Mouse (Mus musculus) mouse embryonic stem cell (cell line): ENCODE measurements around the gene Methig1.

Experiments
- in situ Hi-C, 2 experiments: fragments of 300-500 bp; cut with MboI; formaldehyde crosslinking; loops; 1 replicate in 1 of 2; 3 replicates in 1 of 2; pipeline ENCODE4 v1.14.3; 2019 to 2020; ENCODE audit warnings: low sequenced_read_pairs in 2 of 2, low pct_unique_long_range_greater_than_20kb in 1 of 2, mixed read lengths in 1 of 2; ENCODE audit not compliant: unreplicated experiment in 1 of 2

Gene Methig1

GRCm38 (mm10) chr15:100385705-100386104 is 32.8 kb downstream of the Methig1 start:
- in situ Hi-C loops, result no loop called here

- in situ Hi-C loops, result no loop called here
Observed at GRCm38 (mm10) chr15:100387544-100388223, 34.7 kb downstream of the Methig1 start.

GRCm38 (mm10) chr15:100388224-100388835 is 35.4 kb downstream of the Methig1 start:
- in situ Hi-C loops, result no loop called here

- in situ Hi-C loops, result no loop called here
Observed at GRCm38 (mm10) chr15:100388886-100389285, 35.9 kb downstream of the Methig1 start.

GRCm38 (mm10) chr15:100391066-100391465 is 38.1 kb downstream of the Methig1 start:
- in situ Hi-C loops, result no loop called here

GRCm38 (mm10) chr15:100391599-100391998 is 38.6 kb downstream of the Methig1 start:
- in situ Hi-C loops, result no loop called here

GRCm38 (mm10) chr15:100393016-100393415 is 40.1 kb downstream of the Methig1 start:
- in situ Hi-C loops, result no loop called here

- in situ Hi-C loops, result no loop called here
Observed at GRCm38 (mm10) chr15:100395561-100395960, 42.6 kb downstream of the Methig1 start.

- in situ Hi-C loops, result no loop called here
Observed at GRCm38 (mm10) chr15:100400592-100401250, 47.8 kb downstream of the Methig1 start.

GRCm38 (mm10) chr15:100401811-100402210 is 48.9 kb downstream of the Methig1 start:
- in situ Hi-C loops, result no loop called here

GRCm38 (mm10) chr15:100402347-100402746 is 49.4 kb downstream of the Methig1 start:
- in situ Hi-C loops, result no loop called here

GRCm38 (mm10) chr15:100402798-100403197 is 49.8 kb downstream of the Methig1 start:
- in situ Hi-C loops, result no loop called here

GRCm38 (mm10) chr15:100403318-100404000 is 50.5 kb downstream of the Methig1 start:
- in situ Hi-C loops, result no loop called here

- in situ Hi-C loops, result no loop called here
Observed at GRCm38 (mm10) chr15:100406088-100406487, 53.1 kb downstream of the Methig1 start.

- in situ Hi-C loops, result no loop called here
Observed at GRCm38 (mm10) chr15:100410918-100411672, 58.1 kb downstream of the Methig1 start.

- in situ Hi-C loops, result no loop called here
Observed at GRCm38 (mm10) chr15:100411731-100412130, 58.8 kb downstream of the Methig1 start.

- in situ Hi-C loops, result no loop called here
Observed at GRCm38 (mm10) chr15:100413306-100413705, 60.4 kb downstream of the Methig1 start.

- in situ Hi-C loops, result no loop called here
Observed at GRCm38 (mm10) chr15:100414011-100414410, 61.1 kb downstream of the Methig1 start.
